12 mouse cellular contexts compared by ENCODE assay signal in the genomic region with DNA sequence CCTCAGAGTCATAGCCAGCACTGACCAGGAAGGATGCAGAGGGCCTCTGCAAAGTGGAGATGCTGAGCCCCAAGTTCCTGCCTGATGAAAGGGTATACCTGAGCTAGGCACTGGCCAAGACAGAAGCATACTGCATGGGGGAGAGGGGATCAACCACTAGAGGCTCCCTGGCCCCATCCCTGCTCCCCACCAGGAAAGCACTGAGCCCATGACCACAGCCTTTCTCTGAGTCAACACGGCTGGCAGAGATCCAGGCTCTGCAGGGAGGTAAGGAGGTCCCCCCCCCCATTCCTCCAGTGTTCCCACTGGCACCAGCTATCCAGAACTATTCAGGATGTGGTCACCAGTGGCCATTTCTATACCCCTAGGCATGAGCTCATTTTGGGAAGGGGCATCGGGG. TPM values are rescaled to one million over a fixed set of nuclear protein-coding genes. Genes with fewer than 3 reads are reported as not detected.
DNase-seq lines count a peak whose midpoint lies in the region; ATAC-seq and TF ChIP-seq lines count a peak whose summit lies in the region.
"Had no signal": no experiment of that assay in that cellular context is flagged by ENCODE, and none has a peak within 500 bp of the region (broad histone marks: within the 10 kb centered on the region; RNA-seq: fewer than 3 reads in every experiment).

No protein-coding gene starts in this region.

- 0 out of 2 replicates have a peak, but pooled peaks have one; percentile 32 for ATAC-seq in embryonic facial prominence, embryonic 13.5 days (ENCODE audit: insufficient number of reproducible peaks, insufficient read depth, low FRiP score, low TSS enrichment, low read depth)
- no peak for ATAC-seq in limb, embryonic 15.5 days (ENCODE audit: insufficient number of reproducible peaks, low FRiP score, low TSS enrichment, low read depth)

- 63% methylated on average over 2 of the region's 2 CpGs for WGBS in embryonic facial prominence, embryonic 13.5 days
- 72% methylated on average over 2 of the region's 2 CpGs for WGBS in embryonic facial prominence, embryonic 10.5 days
- 59% methylated on average over 2 of the region's 2 CpGs for WGBS in limb, embryonic 15.5 days
- WGBS in thymus, adult 2 months, result 75% methylated on average over 2 of the region's 2 CpGs

- no peak for TF ChIP-seq CTCF in thymus, adult 2 months (IDR thresholded peaks at IDR 0.05; ENCODE audit: borderline replicate concordance, control insufficient read depth, extremely low read depth, insufficient read depth, low read length, poor library complexity)

- H3K27me3 ChIP-seq in embryonic facial prominence, embryonic 13.5 days, result no peaks in the 10 kb centered on the region
- H3K27me3 ChIP-seq in embryonic facial prominence, embryonic 10.5 days (replicated peaks; ENCODE audit: low read depth, poor library complexity, severe bottlenecking), result no peaks in the 10 kb centered on the region
- H3K27me3 ChIP-seq in limb, embryonic 15.5 days, result no peaks in the 10 kb centered on the region
- H3K27me3 ChIP-seq in thymus, adult 2 months (ENCODE audit: control insufficient read depth, insufficient read depth, low read length), result no peaks in the 10 kb centered on the region
- H3K27me3 ChIP-seq: hindbrain, embryonic 13.5 days had no signal

- DNase-seq in embryonic facial prominence, embryonic 10.5 days (ENCODE audit: low spot score), result no peak
- peak; percentile 41 to 49 for DNase-seq in kidney, postnatal 4 days
- no peak for DNase-seq in kidney, postnatal 14 days
- DNase-seq in right cerebral cortex, postnatal 4 days, result peak; percentile 41
- DNase-seq in right cerebral cortex, postnatal 25 days, result no peak
- DNase-seq in thymus, adult 2 months, result no peak
- DNase-seq: adrenal gland, adult 2 months; lung, postnatal 14 days; thymus, postnatal 14 days had no signal

- no peak overlapping the region for H3K4me2 ChIP-seq in embryonic facial prominence, embryonic 13.5 days
- no peak overlapping the region for H3K4me2 ChIP-seq in limb, embryonic 15.5 days
- H3K4me2 ChIP-seq: hindbrain, embryonic 13.5 days had no signal

- peak overlapping the region; percentile 33; the same call in 1 of the 2 replicates for H3K27ac ChIP-seq in embryonic facial prominence, embryonic 13.5 days
- H3K27ac ChIP-seq in embryonic facial prominence, embryonic 10.5 days (replicated peaks), result no peak overlapping the region
- peak overlapping the region; percentile 39 for H3K27ac ChIP-seq in limb, embryonic 15.5 days
- H3K27ac ChIP-seq in thymus, adult 2 months (ENCODE audit: control insufficient read depth, insufficient read depth, low read length), result no peak overlapping the region
- H3K27ac ChIP-seq: hindbrain, embryonic 13.5 days had no signal

- H3K9me3 ChIP-seq in embryonic facial prominence, embryonic 13.5 days, result no peaks in the 10 kb centered on the region
- no peaks in the 10 kb centered on the region for H3K9me3 ChIP-seq in embryonic facial prominence, embryonic 10.5 days
- H3K9me3 ChIP-seq in limb, embryonic 15.5 days, result no peaks in the 10 kb centered on the region
- H3K9me3 ChIP-seq: hindbrain, embryonic 13.5 days had no signal

- H3K4me1 ChIP-seq in embryonic facial prominence, embryonic 13.5 days, result peaks cover 24% of the 10 kb centered on the region
- peaks cover 6% of the 10 kb centered on the region; the same call in 1 of the 2 replicates for H3K4me1 ChIP-seq in embryonic facial prominence, embryonic 10.5 days
- H3K4me1 ChIP-seq in limb, embryonic 15.5 days, result peaks cover 29% of the 10 kb centered on the region
- H3K4me1 ChIP-seq in thymus, adult 2 months (replicated peaks; ENCODE audit: control insufficient read depth, insufficient read depth, low read length), result peaks cover 39% of the 10 kb centered on the region

- no peak overlapping the region for H3K9ac ChIP-seq in embryonic facial prominence, embryonic 13.5 days
- no peak overlapping the region for H3K9ac ChIP-seq in limb, embryonic 15.5 days
- H3K9ac ChIP-seq: hindbrain, embryonic 13.5 days had no signal

- TF ChIP-seq POLR2A in thymus, adult 2 months (IDR thresholded peaks at IDR 0.05; ENCODE audit: control insufficient read depth, extremely low read depth, insufficient read depth, low read length, poor library complexity), result no peak

- H3K4me3 ChIP-seq in embryonic facial prominence, embryonic 13.5 days, result no peak overlapping the region
- H3K4me3 ChIP-seq in embryonic facial prominence, embryonic 10.5 days, result no peak overlapping the region
- H3K4me3 ChIP-seq in limb, embryonic 15.5 days, result no peak overlapping the region
- H3K4me3 ChIP-seq in thymus, adult 2 months (ENCODE audit: control insufficient read depth, insufficient read depth, low read length), result no peak overlapping the region
- H3K4me3 ChIP-seq: hindbrain, embryonic 13.5 days had no signal

- no peaks in the 10 kb centered on the region for H3K36me3 ChIP-seq in embryonic facial prominence, embryonic 13.5 days
- H3K36me3 ChIP-seq in embryonic facial prominence, embryonic 10.5 days (replicated peaks), result no peaks in the 10 kb centered on the region
- no peaks in the 10 kb centered on the region for H3K36me3 ChIP-seq in limb, embryonic 15.5 days
- no peaks in the 10 kb centered on the region for H3K36me3 ChIP-seq in thymus, adult 2 months (ENCODE audit: control insufficient read depth, insufficient read depth, low read length)
- H3K36me3 ChIP-seq: hindbrain, embryonic 13.5 days had no signal

RNA-seq across cellular contexts. Expression of a gene that starts 11.5 kb away (rescaled TPM):
- polyA plus RNA-seq in embryonic facial prominence, embryonic 13.5 days (2015; fragmentation: Nextera tagmentation; extraction: Ambion mirVana), result 11.4 and 13.6 TPM in 2 replicates
- polyA plus RNA-seq in embryonic facial prominence, embryonic 10.5 days (2016; fragmentation: Nextera tagmentation; extraction: Ambion mirVana), result 9.4 and 10.0 TPM in 2 replicates
- polyA plus RNA-seq in limb, embryonic 15.5 days (2015; fragmentation: Nextera tagmentation; extraction: Ambion mirVana), result 10.4 and 11.6 TPM in 2 replicates
- 56.8 and 63.9 TPM in 2 replicates for polyA plus RNA-seq in thymus, adult 2 months (2012; rRNA removed)

RNA-seq across cellular contexts. Expression of a gene that starts 12.4 kb away (rescaled TPM):
- polyA plus RNA-seq in embryonic facial prominence, embryonic 13.5 days (2015; fragmentation: Nextera tagmentation; extraction: Ambion mirVana), result 32.9 and 38.7 TPM in 2 replicates
- polyA plus RNA-seq in embryonic facial prominence, embryonic 10.5 days (2016; fragmentation: Nextera tagmentation; extraction: Ambion mirVana), result 9.0 TPM in 2 replicates
- 78.4 and 83.4 TPM in 2 replicates for polyA plus RNA-seq in limb, embryonic 15.5 days (2015; fragmentation: Nextera tagmentation; extraction: Ambion mirVana)
- 18.5 and 22.9 TPM in 2 replicates for polyA plus RNA-seq in thymus, adult 2 months (2012; rRNA removed)

RNA-seq across cellular contexts. Expression of a gene that starts 28.8 kb away (rescaled TPM):
- 110 and 138 TPM in 2 replicates for polyA plus RNA-seq in embryonic facial prominence, embryonic 13.5 days (2015; fragmentation: Nextera tagmentation; extraction: Ambion mirVana)
- polyA plus RNA-seq in embryonic facial prominence, embryonic 10.5 days (2016; fragmentation: Nextera tagmentation; extraction: Ambion mirVana), result 155 and 161 TPM in 2 replicates
- 116 and 118 TPM in 2 replicates for polyA plus RNA-seq in limb, embryonic 15.5 days (2015; fragmentation: Nextera tagmentation; extraction: Ambion mirVana)
- 309 and 345 TPM in 2 replicates for polyA plus RNA-seq in thymus, adult 2 months (2012; rRNA removed)

RNA-seq across cellular contexts. Expression of a gene that starts 45.8 kb away (rescaled TPM):
- polyA plus RNA-seq in embryonic facial prominence, embryonic 13.5 days (2015; fragmentation: Nextera tagmentation; extraction: Ambion mirVana), result 10.1 and 12.1 TPM in 2 replicates
- 5.1 and 5.3 TPM in 2 replicates for polyA plus RNA-seq in embryonic facial prominence, embryonic 10.5 days (2016; fragmentation: Nextera tagmentation; extraction: Ambion mirVana)
- 68.7 and 217 TPM in 2 replicates for polyA plus RNA-seq in limb, embryonic 15.5 days (2015; fragmentation: Nextera tagmentation; extraction: Ambion mirVana)
- 11.1 and 38.2 TPM in 2 replicates for polyA plus RNA-seq in thymus, adult 2 months (2012; rRNA removed)
- polyA plus RNA-seq: adrenal gland, adult 2 months had no signal

RNA-seq across cellular contexts. Expression of a gene that starts 49.3 kb away (rescaled TPM):
- 1.3 and 10.3 TPM in 2 replicates for polyA plus RNA-seq in embryonic facial prominence, embryonic 13.5 days (2015; fragmentation: Nextera tagmentation; extraction: Ambion mirVana)
- 5.4 and 23.9 TPM in 2 replicates for polyA plus RNA-seq in embryonic facial prominence, embryonic 10.5 days (2016; fragmentation: Nextera tagmentation; extraction: Ambion mirVana)
- 3.7 and 6.2 TPM in 2 replicates for polyA plus RNA-seq in limb, embryonic 15.5 days (2015; fragmentation: Nextera tagmentation; extraction: Ambion mirVana)
- 19.3 and 68.0 TPM in 2 replicates for polyA plus RNA-seq in thymus, adult 2 months (2012; rRNA removed)

Comparison
In these comparisons a context has a peak if more than half of its experiments do, and no peak if none do; other contexts are left out.
1. H3K27ac ChIP-seq: peak in embryonic facial prominence, embryonic 13.5 days (single experiment) and limb, embryonic 15.5 days (single experiment); none in embryonic facial prominence, embryonic 10.5 days (single experiment) and thymus, adult 2 months (single experiment).
2. DNase-seq: peak in kidney, postnatal 4 days (2 of 2) and right cerebral cortex, postnatal 4 days (single experiment); none in embryonic facial prominence, embryonic 10.5 days (single experiment), kidney, postnatal 14 days (single experiment), right cerebral cortex, postnatal 25 days (single experiment) and thymus, adult 2 months (single experiment).